Mouse (Mus musculus): Measurements from ENCODE around the gene Capn5. TPM values are rescaled to one million over a fixed set of nuclear protein-coding genes. Genes with fewer than 3 reads are reported as not detected.

Capn5 gene
- total and polyA plus RNA-seq, 2 experiments from 2014 or later, result 20.9 to 51.9 TPM

- ATAC-seq (ENCODE audit: low FRiP score) (peak; percentile 63; the same call in 1 of the 2 replicates), DNase-seq (ENCODE audit: low spot score) (peak; percentile 78)
- no peaks in the 10 kb centered on the region for H3K9me3 ChIP-seq (ENCODE audit: low read length)
- no peaks in the 10 kb centered on the region for H3K4me1 ChIP-seq (ENCODE audit: insufficient read depth, low read length)
- H3K4me3 ChIP-seq (ENCODE audit: low read depth, low read length), result no peak overlapping the region
- H3K9ac ChIP-seq (replicated peaks; ENCODE audit: low read length, poor library complexity, severe bottlenecking), result no peak overlapping the region
- H3K4me2 ChIP-seq (ENCODE audit: low read depth, low read length, poor library complexity, severe bottlenecking), result no peak overlapping the region
- 69% methylated on average over 6 of the region's 6 CpGs for WGBS
- peaks cover 6% of the 10 kb centered on the region; the same call in 1 of the 2 replicates for H3K27me3 ChIP-seq (ENCODE audit: insufficient read depth, low read length)
- H3K36me3 ChIP-seq (ENCODE audit: insufficient read depth, low read length), result no peaks in the 10 kb centered on the region
- TF ChIP-seq CTCF (IDR thresholded peaks at IDR 0.05), result no peak
- H3K27ac ChIP-seq (ENCODE audit: low read depth, low read length), result peak overlapping the region; percentile 51; the same call in 1 of the 2 replicates
Measured at GRCm38 (mm10) chr7:98185326-98185725, 7.3 kb upstream of the Capn5 start.

- no peaks in the 10 kb centered on the region for H3K27me3 ChIP-seq (ENCODE audit: insufficient read depth, low read length)
- H3K9me3 ChIP-seq (ENCODE audit: low read length), result no peaks in the 10 kb centered on the region
- DNase-seq (ENCODE audit: low spot score) (no peak), ATAC-seq (ENCODE audit: low FRiP score) (peak; percentile 57)
- 0 out of 2 replicates have a peak overlapping the region, but pooled peaks have one; percentile 4 for H3K27ac ChIP-seq (ENCODE audit: low read depth, low read length)
- H3K4me1 ChIP-seq (ENCODE audit: insufficient read depth, low read length), result peaks cover 8% of the 10 kb centered on the region
- TF ChIP-seq CTCF (IDR thresholded peaks at IDR 0.05), result no peak
- peak overlapping the region; percentile 68 for H3K4me3 ChIP-seq (ENCODE audit: low read depth, low read length)
- WGBS, result 94% methylated on average over 5 of the region's 5 CpGs
- H3K9ac ChIP-seq (replicated peaks; ENCODE audit: low read length, poor library complexity, severe bottlenecking), result peak overlapping the region; percentile 76
- no peaks in the 10 kb centered on the region for H3K36me3 ChIP-seq (ENCODE audit: insufficient read depth, low read length)
- peak overlapping the region; percentile 78 for H3K4me2 ChIP-seq (ENCODE audit: low read depth, low read length, poor library complexity, severe bottlenecking)
Measured at GRCm38 (mm10) chr7:98178560-98179231, 622 bp upstream of the Capn5 start.

- Histone ChIP-seq H3K9ac (replicated peaks; ENCODE audit: low read length, poor library complexity, severe bottlenecking) (peak overlapping the region; percentile 76), H3K4me3 (ENCODE audit: low read depth, low read length) (peak overlapping the region; percentile 68), H3K27ac (ENCODE audit: low read depth, low read length) (peak overlapping the region; percentile 33; the same call in 1 of the 2 replicates), H3K27me3 (ENCODE audit: insufficient read depth, low read length) (no peaks in the 10 kb centered on the region), H3K9me3 (ENCODE audit: low read length) (no peaks in the 10 kb centered on the region), H3K36me3 (ENCODE audit: insufficient read depth, low read length) (no peaks in the 10 kb centered on the region), H3K4me1 (ENCODE audit: insufficient read depth, low read length) (peaks cover 8% of the 10 kb centered on the region), H3K4me2 (ENCODE audit: low read depth, low read length, poor library complexity, severe bottlenecking) (peak overlapping the region; percentile 78)
- ATAC-seq (ENCODE audit: low FRiP score) (no peak), DNase-seq (ENCODE audit: low spot score) (no peak)
- WGBS, result 11% methylated on average over 8 of the region's 9 CpGs
- no peak for TF ChIP-seq CTCF (IDR thresholded peaks at IDR 0.05)
Measured at GRCm38 (mm10) chr7:98177566-98177928, 527 bp downstream of the Capn5 start.

- Histone ChIP-seq H3K4me2 (ENCODE audit: low read depth, low read length, poor library complexity, severe bottlenecking) (peak overlapping the region; percentile 78), H3K9ac (replicated peaks; ENCODE audit: low read length, poor library complexity, severe bottlenecking) (peak overlapping the region; percentile 76), H3K27me3 (ENCODE audit: insufficient read depth, low read length) (no peaks in the 10 kb centered on the region), H3K4me1 (ENCODE audit: insufficient read depth, low read length) (peaks cover 8% of the 10 kb centered on the region), H3K9me3 (ENCODE audit: low read length) (no peaks in the 10 kb centered on the region), H3K36me3 (ENCODE audit: insufficient read depth, low read length) (no peaks in the 10 kb centered on the region), H3K27ac (ENCODE audit: low read depth, low read length) (no peak overlapping the region), H3K4me3 (ENCODE audit: low read depth, low read length) (peak overlapping the region; percentile 68)
- TF ChIP-seq CTCF (IDR thresholded peaks at IDR 0.05), result no peak
- WGBS, result 55% methylated on average over 2 of the region's 2 CpGs
- DNase-seq (ENCODE audit: low spot score) (no peak), ATAC-seq (ENCODE audit: low FRiP score) (peak; percentile 4; the same call in 1 of the 2 replicates)
Measured at GRCm38 (mm10) chr7:98177071-98177485, 996 bp downstream of the Capn5 start.

- Histone ChIP-seq H3K4me3 (ENCODE audit: low read depth, low read length) (peak overlapping the region; percentile 68), H3K9me3 (ENCODE audit: low read length) (no peaks in the 10 kb centered on the region), H3K9ac (replicated peaks; ENCODE audit: low read length, poor library complexity, severe bottlenecking) (no peak overlapping the region), H3K4me2 (ENCODE audit: low read depth, low read length, poor library complexity, severe bottlenecking) (peak overlapping the region; percentile 78), H3K4me1 (ENCODE audit: insufficient read depth, low read length) (peaks cover 8% of the 10 kb centered on the region), H3K27ac (ENCODE audit: low read depth, low read length) (no peak overlapping the region), H3K27me3 (ENCODE audit: insufficient read depth, low read length) (no peaks in the 10 kb centered on the region), H3K36me3 (ENCODE audit: insufficient read depth, low read length) (no peaks in the 10 kb centered on the region)
- no peak for ATAC-seq (ENCODE audit: low FRiP score)
- no peak for DNase-seq (ENCODE audit: low spot score)
- TF ChIP-seq CTCF (IDR thresholded peaks at IDR 0.05), result no peak
- 80% methylated on average over 8 of the region's 8 CpGs for WGBS
Measured at GRCm38 (mm10) chr7:98176322-98177070, 1.6 kb downstream of the Capn5 start.
